Mouse (Mus musculus) embryonic stem cell, embryonic (primary cell): ENCODE results near the gene Slc17a7.

Experiments
- CTCF ChIA-PET, 4 experiments: fragments of 300-600 bp in 2 of 4; fragments of 350-600 bp in 2 of 4; sonication (Branson Sonifier 250); formaldehyde crosslinking; loops; one replicate each; lab custom pipeline; 2022; ENCODE audit warnings: inconsistent platforms in 2 of 4; lab: Charles Lee
- POLR2A ChIA-PET, 4 experiments: fragments of 300-600 bp in 2 of 4; fragments of 350-600 bp in 2 of 4; sonication (Branson Sonifier 250); formaldehyde crosslinking; loops; one replicate each; lab custom pipeline; 2022; ENCODE audit warnings: antibody characterized with exemption in 4 of 4, inconsistent platforms in 1 of 4; lab: Charles Lee

The Slc17a7 gene

DNA sequence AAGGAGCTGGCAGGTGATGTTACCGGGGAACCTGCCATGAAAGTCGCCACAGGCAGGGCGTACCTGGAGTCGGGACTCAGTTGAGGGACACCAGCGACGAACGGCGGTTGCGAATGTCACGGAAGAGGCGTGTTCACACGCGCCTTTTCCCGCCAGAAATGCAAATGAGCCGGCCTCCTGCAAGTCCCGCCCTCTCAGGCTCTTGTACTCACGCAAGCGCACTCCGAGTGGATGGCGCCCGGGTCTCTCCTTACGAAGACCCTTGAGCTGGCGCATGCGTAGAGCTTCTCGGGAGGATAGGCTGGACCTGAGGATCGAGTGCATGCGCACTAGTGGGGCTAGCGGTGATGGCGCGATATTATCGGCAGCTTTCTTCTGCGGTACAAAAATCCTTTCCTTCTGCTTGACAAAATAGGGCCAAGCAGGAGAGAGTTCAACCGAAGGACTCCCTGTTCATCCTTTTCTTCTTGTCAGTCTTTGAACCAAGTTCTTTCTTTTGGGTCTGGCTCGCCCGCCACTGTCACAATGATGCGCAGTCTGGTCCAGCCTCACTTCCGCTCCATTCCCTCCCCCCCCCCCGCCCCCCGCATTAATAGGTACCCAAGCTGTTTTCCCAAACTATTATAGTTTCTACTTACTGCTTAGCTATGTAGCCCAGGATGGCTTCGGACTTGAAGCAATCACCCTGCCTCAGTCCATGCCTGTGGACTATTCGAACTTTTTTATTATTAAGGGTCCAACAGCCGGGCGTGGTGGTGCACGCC, 40.8 kb downstream of the Slc17a7 start, which contains the start of gene Ccdc155:
Gene Ccdc155 (minus strand): TSS at position 513 of the 764 bp plus-strand sequence.
- POLR2A ChIA-PET, result interaction anchor here (0.6 to 2.5 kb wide), 80 partner anchors 8 to 828 kb away, joined by 3 to 18 read pairs (median 4); partner anchors contain the start of genes Snrnp70 (in 3 of the 4), Tead2 (in 3 of the 4), Aldh16a1 (in 2 of the 4) and Pih1d1 (in 2 of the 4)
- CTCF ChIA-PET, result interaction anchor here in 3 of 4 experiments (0.6 to 1.6 kb wide), 25 partner anchors 10 to 284 kb away, joined by 3 to 10 read pairs (median 3); partner anchors contain the start of genes Flt3l (in 1 of the 3) and Gm45713 (in 1 of the 3)

- POLR2A ChIA-PET, result interaction anchor here in 3 of 4 experiments (0.5 to 2.5 kb wide), 11 partner anchors 20 to 436 kb away, joined by 3 to 10 read pairs (median 5); partner anchors contain the start of genes Aldh16a1 (in 1 of the 3) and Cd37 (in 1 of the 3)
- CTCF ChIA-PET, result interaction anchor here in 3 of 4 experiments (0.6 to 2.7 kb wide), 9 partner anchors 10 to 626 kb away, joined by 3 to 10 read pairs (median 3); partner anchors contain the start of genes Aldh16a1 (in 1 of the 3) and Pih1d1 (in 1 of the 3)
Measured at GRCm38 (mm10) chr7:45208260-45208659, 44.5 kb downstream of the Slc17a7 start.

DNA sequence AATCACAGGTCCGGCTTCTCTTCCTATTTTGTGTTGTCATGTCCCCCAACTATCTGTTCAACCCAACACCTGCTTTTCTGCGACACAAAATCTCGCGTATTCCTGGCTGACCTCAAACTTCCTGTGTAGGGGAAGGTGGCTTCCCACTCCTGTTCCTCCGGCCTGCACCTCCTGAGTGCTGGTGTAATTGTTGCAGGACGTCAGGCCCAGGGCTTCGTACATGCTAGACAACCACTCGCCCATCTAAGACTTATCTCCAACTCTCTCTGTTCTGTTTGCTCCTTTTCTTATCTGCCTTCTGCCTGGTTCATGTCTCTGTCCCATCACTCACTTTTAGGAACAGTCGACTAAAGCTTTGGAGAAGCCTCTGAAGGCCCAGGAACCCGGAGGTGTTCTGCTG, 47.3 kb downstream of the Slc17a7 start:
- POLR2A ChIA-PET, result interaction anchor here in 3 of 4 experiments (0.6 to 1.1 kb wide), 5 partner anchors 10 to 360 kb away, joined by 3 to 4 read pairs (median 3); no protein-coding TSS in a partner anchor

DNA sequence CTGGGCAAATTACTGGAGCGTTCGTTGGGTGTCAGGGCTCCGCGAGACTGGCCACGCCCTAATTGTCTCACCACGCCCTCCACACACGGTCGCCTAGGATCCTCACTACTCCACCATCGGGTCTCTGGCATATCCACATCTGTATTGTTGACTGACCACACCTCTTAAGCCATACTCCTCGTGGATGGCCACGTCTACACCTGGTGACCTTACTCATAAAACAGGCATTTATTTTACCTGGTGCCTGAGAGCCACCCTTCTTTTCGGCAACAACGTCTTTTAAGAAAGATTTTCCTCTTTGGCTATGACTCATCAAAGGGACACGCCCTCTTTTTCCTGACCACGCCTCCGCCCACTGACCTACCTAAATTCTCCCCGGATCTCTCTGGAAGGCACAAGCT, 48.1 kb downstream of the Slc17a7 start, which contains the start of gene Dkkl1:
Gene Dkkl1 (minus strand): TSS at position 297 of the 401 bp plus-strand sequence.
- ChIA-PET CTCF (interaction anchor here in 2 of 4 experiments (0.5 to 1.1 kb wide), 2 partner anchors 39 to 120 kb away, joined by 3 to 4 read pairs; no protein-coding TSS in a partner anchor), POLR2A (interaction anchor here in 3 of 4 experiments (0.5 to 1.4 kb wide), 6 partner anchors 17 to 238 kb away, joined by 3 to 9 read pairs (median 3); partner anchors contain the start of gene Prmt1 (in 1 of the 3))

More for the DNA sequence above, 47.3 kb downstream of the Slc17a7 start:
- CTCF ChIA-PET, result interaction anchor here in 1 of 4 experiments (1.1 kb wide), 1 partner anchor 38 kb away, joined by 4 read pairs; no protein-coding TSS in a partner anchor

GRCm38 (mm10) chr7:45212356-45212755, 48.6 kb downstream of the Slc17a7 start:
- ChIA-PET CTCF (interaction anchor here in 1 of 4 experiments (0.5 to 0.8 kb wide), 2 partner anchors 93 to 119 kb away, joined by 3 to 7 read pairs; no protein-coding TSS in a partner anchor), POLR2A (interaction anchor here in 3 of 4 experiments (0.5 to 4.0 kb wide), 11 partner anchors 8 to 237 kb away, joined by 3 to 16 read pairs (median 3); partner anchors contain the start of genes Ccdc155 (in 2 of the 3), Aldh16a1 (in 1 of the 3), Prmt1 (in 1 of the 3) and Slc6a16 (in 1 of the 3))

- ChIA-PET CTCF (interaction anchor here in 2 of 4 experiments (0.6 to 1.3 kb wide), 2 partner anchors 91 to 558 kb away, joined by 3 read pairs; no protein-coding TSS in a partner anchor), POLR2A (interaction anchor here (0.6 to 5.3 kb wide), 10 partner anchors 9 to 268 kb away, joined by 3 to 29 read pairs (median 5); partner anchors contain the start of genes Ccdc155 (in 2 of the 4), Aldh16a1 (in 1 of the 4), Cd37 (in 1 of the 4) and Tulp2 (in 1 of the 4))
Measured at GRCm38 (mm10) chr7:45213708-45214107, 50.0 kb downstream of the Slc17a7 start.

DNA sequence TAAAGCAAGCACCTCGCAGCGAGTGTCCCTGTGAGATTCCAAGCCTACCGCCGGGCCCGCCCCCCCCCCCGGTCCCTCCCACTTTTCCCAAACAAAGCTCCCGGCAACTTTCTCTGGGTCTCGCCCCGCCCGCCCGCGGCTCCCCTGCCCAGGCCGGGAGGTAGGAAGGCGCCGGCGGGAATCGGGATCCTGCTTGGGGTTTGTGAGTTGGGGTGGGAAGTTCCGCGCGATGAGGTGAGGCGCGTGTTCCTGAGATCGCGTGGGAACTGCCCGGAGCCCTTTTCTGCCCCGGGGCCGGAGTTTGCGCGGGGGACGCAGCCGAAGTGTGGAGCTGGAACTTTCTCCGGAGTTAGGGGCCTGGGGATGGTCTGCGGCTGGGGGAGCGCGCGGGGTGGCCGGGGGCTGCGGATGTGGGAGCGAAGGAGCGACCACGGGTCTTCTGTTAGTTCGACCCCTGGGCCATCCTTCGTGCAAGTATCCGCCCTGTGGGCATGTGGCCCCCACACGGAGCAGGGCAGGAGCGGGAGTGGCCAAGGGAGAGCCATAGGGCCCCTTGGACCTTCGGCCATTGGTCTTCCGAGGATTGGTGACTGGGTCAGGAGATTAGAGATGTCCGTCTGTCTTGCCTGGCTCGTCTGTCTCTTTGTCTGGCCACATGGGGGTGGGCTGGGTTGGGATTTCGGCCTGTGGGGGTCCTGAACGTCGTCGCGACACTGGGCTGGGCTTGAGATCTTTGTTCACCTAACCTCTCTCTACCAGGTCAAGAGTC, 52.1 kb downstream of the Slc17a7 start, which contains the start of gene Tead2:
Gene Tead2 (plus strand): TSS at position 81 of the 769 bp plus-strand sequence.
- CTCF ChIA-PET, result interaction anchor here (0.6 to 1.2 kb wide), 13 partner anchors 18 to 813 kb away, joined by 3 to 7 read pairs (median 3); partner anchors contain the start of genes Gys1 (in 1 of the 4), Ntf5 (in 1 of the 4) and Slc6a16 (in 1 of the 4)
- POLR2A ChIA-PET, result interaction anchor here (0.5 to 5.3 kb wide), 43 partner anchors 8 to 1931 kb away, joined by 3 to 29 read pairs (median 4); partner anchors contain the start of genes Ccdc155 (in 3 of the 4), Aldh16a1 (in 1 of the 4), Cd37 (in 1 of the 4) and Pih1d1 (in 1 of the 4)

- POLR2A ChIA-PET, result interaction anchor here in 3 of 4 experiments (0.5 to 5.3 kb wide), 23 partner anchors 9 to 116 kb away, joined by 3 to 29 read pairs (median 5); partner anchors contain the start of genes Ccdc155 (in 2 of the 3), Aldh16a1 (in 1 of the 3), Pih1d1 (in 1 of the 3) and Slc6a16 (in 1 of the 3)
- CTCF ChIA-PET, result interaction anchor here in 2 of 4 experiments (0.6 to 1.2 kb wide), 4 partner anchors 18 to 558 kb away, joined by 3 to 6 read pairs (median 4); no protein-coding TSS in a partner anchor
Measured at GRCm38 (mm10) chr7:45216442-45217183, 52.9 kb downstream of the Slc17a7 start.

DNA sequence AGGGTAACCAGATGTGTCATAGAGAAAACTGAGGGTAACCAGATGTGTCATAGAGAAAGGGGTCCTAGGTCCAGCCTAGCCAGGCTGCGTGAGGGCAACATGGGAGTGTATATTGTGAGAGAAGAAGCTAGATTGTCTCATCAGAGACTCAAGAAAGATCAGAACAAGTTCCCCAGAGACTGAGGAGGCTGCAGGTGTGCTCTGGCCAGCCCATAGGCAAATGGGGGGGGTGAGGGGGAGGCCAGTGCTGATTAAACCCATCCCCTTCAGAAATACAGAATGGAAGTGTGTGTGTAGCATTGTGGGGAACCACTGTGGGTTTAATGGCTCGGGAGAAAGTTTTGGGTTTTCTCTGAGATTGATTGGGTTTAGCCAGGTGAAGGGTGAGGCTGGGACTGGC, 57.9 kb downstream of the Slc17a7 start:
- CTCF ChIA-PET, result interaction anchor here in 1 of 4 experiments (1.3 kb wide), 1 partner anchor 17 kb away, joined by 3 read pairs; the partner anchor contains the start of gene Ccdc155
- POLR2A ChIA-PET, result interaction anchor here in 2 of 4 experiments (1.3 to 4.1 kb wide), 5 partner anchors 9 to 14 kb away, joined by 3 to 21 read pairs (median 4); no protein-coding TSS in a partner anchor

GRCm38 (mm10) chr7:45224826-45225225, 61.1 kb downstream of the Slc17a7 start:
- CTCF ChIA-PET, result interaction anchor here in 1 of 4 experiments (0.6 kb wide), 1 partner anchor 108 kb away, joined by 5 read pairs; no protein-coding TSS in a partner anchor
- POLR2A ChIA-PET, result interaction anchor here (0.8 to 4.1 kb wide), 10 partner anchors 9 to 263 kb away, joined by 3 to 21 read pairs (median 4); partner anchors contain the start of genes Ccdc155 (in 1 of the 4), Slc6a16 (in 1 of the 4) and Tead2 (in 1 of the 4)
